Mouse (Mus musculus): ENCODE measurements at regions not wholly inside any gene's neighbourhood (a gene's known extent, or its start where the extent isn't known, plus 50 kb on each side); places are given as distances from the start of the nearest gene placed in this dataset.

- Histone ChIP-seq H3K9ac (replicated peaks; ENCODE audit: low read depth, low read length) (no peak overlapping the region), H3K4me2 (ENCODE audit: low read length) (no peak overlapping the region), H3K9me3 (ENCODE audit: control insufficient read depth, low read length) (no peaks in the 10 kb centered on the region), H3K4me3 (replicated peaks; ENCODE audit: low read length) (no peak overlapping the region), H3K27ac (ENCODE audit: low read length) (no peak overlapping the region), H3K4me1 (replicated peaks; ENCODE audit: control insufficient read depth, insufficient read depth, low read length) (no peaks in the 10 kb centered on the region), H3K36me3 (ENCODE audit: control insufficient read depth, insufficient read depth) (no peaks in the 10 kb centered on the region), H3K27me3 (replicated peaks; ENCODE audit: control insufficient read depth, insufficient read depth, low read length) (no peaks in the 10 kb centered on the region)
- no peak for ATAC-seq
- WGBS, result 72% methylated on average over 12 of the region's 12 CpGs
These were observed 266.4 kb downstream of the Gja1 start for GRCm38 (mm10) chr10:56643376-56644135.

GRCm38 (mm10) chr10:56660501-56660900 is 283.4 kb downstream of the Gja1 start:
- Histone ChIP-seq H3K9me3 (ENCODE audit: control insufficient read depth, low read length) (no peaks in the 10 kb centered on the region), H3K27ac (ENCODE audit: low read length) (no peak overlapping the region), H3K4me1 (replicated peaks; ENCODE audit: control insufficient read depth, insufficient read depth, low read length) (no peaks in the 10 kb centered on the region), H3K4me3 (replicated peaks; ENCODE audit: low read length) (no peak overlapping the region), H3K36me3 (ENCODE audit: control insufficient read depth, insufficient read depth) (no peaks in the 10 kb centered on the region), H3K27me3 (replicated peaks; ENCODE audit: control insufficient read depth, insufficient read depth, low read length) (no peaks in the 10 kb centered on the region), H3K4me2 (ENCODE audit: low read length) (no peak overlapping the region), H3K9ac (replicated peaks; ENCODE audit: low read depth, low read length) (no peak overlapping the region)
- no peak for ATAC-seq
- 81% methylated on average over 4 of the region's 4 CpGs for WGBS

- 86% methylated on average over 3 of the region's 3 CpGs for WGBS
- Histone ChIP-seq H3K9me3 (ENCODE audit: control insufficient read depth, low read length) (no peaks in the 10 kb centered on the region), H3K4me2 (ENCODE audit: low read length) (no peak overlapping the region), H3K36me3 (ENCODE audit: control insufficient read depth, insufficient read depth) (no peaks in the 10 kb centered on the region), H3K9ac (replicated peaks; ENCODE audit: low read depth, low read length) (no peak overlapping the region), H3K4me1 (replicated peaks; ENCODE audit: control insufficient read depth, insufficient read depth, low read length) (no peaks in the 10 kb centered on the region), H3K4me3 (replicated peaks; ENCODE audit: low read length) (no peak overlapping the region), H3K27me3 (replicated peaks; ENCODE audit: control insufficient read depth, insufficient read depth, low read length) (no peaks in the 10 kb centered on the region), H3K27ac (ENCODE audit: low read length) (no peak overlapping the region)
- ATAC-seq, result no peak
These were observed 296.8 kb downstream of the Gja1 start for GRCm38 (mm10) chr10:56673919-56674318.

GRCm38 (mm10) chr10:56682901-56683300 is 305.8 kb downstream of the Gja1 start:
- Histone ChIP-seq H3K27me3 (replicated peaks; ENCODE audit: control insufficient read depth, insufficient read depth, low read length) (no peaks in the 10 kb centered on the region), H3K27ac (ENCODE audit: low read length) (no peak overlapping the region), H3K36me3 (ENCODE audit: control insufficient read depth, insufficient read depth) (no peaks in the 10 kb centered on the region), H3K9me3 (ENCODE audit: control insufficient read depth, low read length) (no peaks in the 10 kb centered on the region), H3K4me3 (replicated peaks; ENCODE audit: low read length) (no peak overlapping the region), H3K9ac (replicated peaks; ENCODE audit: low read depth, low read length) (no peak overlapping the region), H3K4me1 (replicated peaks; ENCODE audit: control insufficient read depth, insufficient read depth, low read length) (no peaks in the 10 kb centered on the region), H3K4me2 (ENCODE audit: low read length) (no peak overlapping the region)
- no peak for ATAC-seq
- 52% methylated on average over 3 of the region's 3 CpGs for WGBS

DNA sequence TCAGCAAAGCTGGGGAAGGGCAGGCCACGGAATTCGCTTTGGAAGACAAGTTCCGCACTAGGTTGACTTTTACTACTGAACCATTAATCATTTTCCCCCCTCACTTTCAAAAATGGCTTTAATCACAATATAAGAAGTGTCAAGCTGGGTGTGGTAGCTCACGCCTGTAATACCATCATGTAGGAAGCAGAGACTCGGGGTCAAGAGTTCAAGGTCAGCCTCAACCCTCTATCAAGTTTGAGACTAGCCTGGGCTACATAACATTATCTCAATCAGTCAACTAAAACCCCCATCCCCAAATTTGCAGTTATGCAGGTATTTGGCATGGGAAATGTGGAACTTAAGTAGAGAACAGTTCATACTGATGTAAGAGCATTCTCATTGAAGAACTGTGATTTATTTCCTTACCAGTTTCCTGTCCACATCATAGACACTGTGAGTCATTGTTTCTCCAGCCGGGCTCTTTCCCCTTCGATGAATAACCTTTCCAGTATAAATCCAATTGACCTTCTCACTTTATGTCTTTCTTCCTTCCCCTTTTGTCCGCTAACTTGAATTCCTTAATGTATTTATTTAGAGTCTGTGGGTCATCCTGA is 308.6 kb downstream of the Gja1 start:
- Histone ChIP-seq H3K36me3 (ENCODE audit: control insufficient read depth, insufficient read depth) (no peaks in the 10 kb centered on the region), H3K4me1 (replicated peaks; ENCODE audit: control insufficient read depth, insufficient read depth, low read length) (no peaks in the 10 kb centered on the region), H3K4me2 (ENCODE audit: low read length) (no peak overlapping the region), H3K9me3 (ENCODE audit: control insufficient read depth, low read length) (no peaks in the 10 kb centered on the region), H3K27ac (ENCODE audit: low read length) (no peak overlapping the region), H3K4me3 (replicated peaks; ENCODE audit: low read length) (no peak overlapping the region), H3K27me3 (replicated peaks; ENCODE audit: control insufficient read depth, insufficient read depth, low read length) (no peaks in the 10 kb centered on the region), H3K9ac (replicated peaks; ENCODE audit: low read depth, low read length) (no peak overlapping the region)
- no peak for ATAC-seq
- WGBS, result 91% methylated on average over 8 of the region's 8 CpGs

- Histone ChIP-seq H3K4me1 (replicated peaks; ENCODE audit: control insufficient read depth, insufficient read depth, low read length) (no peaks in the 10 kb centered on the region), H3K9me3 (ENCODE audit: control insufficient read depth, low read length) (no peaks in the 10 kb centered on the region), H3K4me3 (replicated peaks; ENCODE audit: low read length) (no peak overlapping the region), H3K27ac (ENCODE audit: low read length) (no peak overlapping the region), H3K4me2 (ENCODE audit: low read length) (no peak overlapping the region), H3K36me3 (ENCODE audit: control insufficient read depth, insufficient read depth) (no peaks in the 10 kb centered on the region), H3K27me3 (replicated peaks; ENCODE audit: control insufficient read depth, insufficient read depth, low read length) (no peaks in the 10 kb centered on the region), H3K9ac (replicated peaks; ENCODE audit: low read depth, low read length) (no peak overlapping the region)
- ATAC-seq, result no peak
- WGBS, result 84% methylated on average over 2 of the region's 2 CpGs
These were observed 314.3 kb downstream of the Gja1 start for GRCm38 (mm10) chr10:56691467-56691866.

GRCm38 (mm10) chr10:56695100-56695499 is 318.0 kb downstream of the Gja1 start:
- no peak for ATAC-seq
- H3K36me3 ChIP-seq (ENCODE audit: control insufficient read depth, insufficient read depth), result no peaks in the 10 kb centered on the region
- H3K9ac ChIP-seq (replicated peaks; ENCODE audit: low read depth, low read length), result no peak overlapping the region
- H3K4me1 ChIP-seq (replicated peaks; ENCODE audit: control insufficient read depth, insufficient read depth, low read length), result no peaks in the 10 kb centered on the region
- no peaks in the 10 kb centered on the region for H3K27me3 ChIP-seq (replicated peaks; ENCODE audit: control insufficient read depth, insufficient read depth, low read length)
- no peaks in the 10 kb centered on the region for H3K9me3 ChIP-seq (ENCODE audit: control insufficient read depth, low read length)
- WGBS, result 6% methylated on average over 3 of the region's 3 CpGs
- H3K27ac ChIP-seq (ENCODE audit: low read length), result no peak overlapping the region
- H3K4me2 ChIP-seq (ENCODE audit: low read length), result no peak overlapping the region
- H3K4me3 ChIP-seq (replicated peaks; ENCODE audit: low read length), result no peak overlapping the region

DNA sequence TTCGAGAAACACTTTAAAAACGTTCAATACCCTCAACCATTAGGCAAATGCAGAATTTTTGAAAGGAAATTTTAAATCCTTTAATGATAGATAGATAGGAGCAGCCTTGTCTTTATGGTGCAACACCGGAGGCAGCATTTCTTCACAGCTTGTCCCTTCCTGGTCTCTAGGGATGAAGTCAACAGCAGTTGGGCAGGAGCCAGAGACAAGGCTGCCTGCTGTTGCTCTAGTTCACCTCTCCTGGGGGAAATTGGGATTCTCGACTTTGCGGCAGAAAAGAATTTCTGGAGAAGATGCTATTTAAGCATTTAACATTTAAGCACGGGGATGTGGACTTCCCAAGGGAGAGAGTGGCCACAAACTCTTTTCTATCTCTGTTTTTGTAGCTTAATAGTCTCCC is 323.0 kb downstream of the Gja1 start:
- Histone ChIP-seq H3K9ac (replicated peaks; ENCODE audit: low read depth, low read length) (no peak overlapping the region), H3K27me3 (replicated peaks; ENCODE audit: control insufficient read depth, insufficient read depth, low read length) (no peaks in the 10 kb centered on the region), H3K9me3 (ENCODE audit: control insufficient read depth, low read length) (no peaks in the 10 kb centered on the region), H3K4me2 (ENCODE audit: low read length) (no peak overlapping the region), H3K36me3 (ENCODE audit: control insufficient read depth, insufficient read depth) (no peaks in the 10 kb centered on the region), H3K27ac (ENCODE audit: low read length) (no peak overlapping the region), H3K4me1 (replicated peaks; ENCODE audit: control insufficient read depth, insufficient read depth, low read length) (no peaks in the 10 kb centered on the region), H3K4me3 (replicated peaks; ENCODE audit: low read length) (no peak overlapping the region)
- no peak for ATAC-seq
- WGBS, result 80% methylated on average over 6 of the region's 6 CpGs

DNA sequence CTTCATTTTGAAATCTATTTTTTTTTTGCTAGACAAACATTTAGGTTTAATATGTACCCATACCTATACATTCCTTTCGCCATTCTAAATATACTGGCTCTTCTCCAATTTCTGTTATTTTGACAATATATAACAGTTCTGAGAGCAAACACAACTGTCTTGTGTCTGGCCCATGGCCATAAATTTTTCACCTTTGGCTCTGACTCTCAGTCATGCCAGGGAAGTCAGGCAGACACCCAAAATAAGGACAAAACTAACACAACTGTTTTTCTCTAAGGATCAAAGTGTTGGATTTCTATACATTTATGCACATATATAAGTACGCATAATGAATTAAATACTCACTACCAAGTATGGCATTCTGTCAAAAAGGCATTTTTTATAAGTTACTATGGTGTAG is 331.3 kb downstream of the Gja1 start:
- Histone ChIP-seq H3K4me1 (replicated peaks; ENCODE audit: control insufficient read depth, insufficient read depth, low read length) (no peaks in the 10 kb centered on the region; the same call in 1 of the 2 replicates), H3K9ac (replicated peaks; ENCODE audit: low read depth, low read length) (no peak overlapping the region), H3K4me3 (replicated peaks; ENCODE audit: low read length) (no peak overlapping the region), H3K27me3 (replicated peaks; ENCODE audit: control insufficient read depth, insufficient read depth, low read length) (no peaks in the 10 kb centered on the region), H3K36me3 (ENCODE audit: control insufficient read depth, insufficient read depth) (no peaks in the 10 kb centered on the region), H3K9me3 (ENCODE audit: control insufficient read depth, low read length) (no peaks in the 10 kb centered on the region), H3K4me2 (ENCODE audit: low read length) (no peak overlapping the region), H3K27ac (ENCODE audit: low read length) (no peak overlapping the region)
- ATAC-seq, result no peak
- WGBS, result 77% methylated on average over 2 of the region's 2 CpGs

All from forebrain, embryonic 16.5 days (tissue).